Mouse (Mus musculus) right cerebral cortex, postnatal 10 days (tissue): ENCODE results near the gene Dnase2b.

Experiments
- DNase-seq, 2 experiments: peaks; one replicate each; pipeline ENCODE4 v3.0.0; 2021; ENCODE audit warnings: low spot score in 2 of 2

Dnase2b gene

GRCm38 (mm10) chr3:146616533-146617283, 1.3 kb upstream of the Dnase2b start:
- no peak for DNase-seq

GRCm38 (mm10) chr3:146611821-146612220, 3.6 kb downstream of the Dnase2b start:
- DNase-seq, result no peak

GRCm38 (mm10) chr3:146611261-146611660, 4.1 kb downstream of the Dnase2b start:
- no peak for DNase-seq

GRCm38 (mm10) chr3:146610322-146610721, 5.1 kb downstream of the Dnase2b start:
- DNase-seq, result peak; percentile 63 to 81

- peak; percentile 71 to 89 for DNase-seq
Measured at GRCm38 (mm10) chr3:146607368-146607767, 8.0 kb downstream of the Dnase2b start.

- DNase-seq, result no peak
Measured at GRCm38 (mm10) chr3:146604647-146605046, 10.7 kb downstream of the Dnase2b start.

- no peak for DNase-seq
Measured at GRCm38 (mm10) chr3:146602531-146602930, 12.9 kb downstream of the Dnase2b start.

- no peak for DNase-seq
Measured at GRCm38 (mm10) chr3:146601205-146601604, 14.2 kb downstream of the Dnase2b start.

- peak in 1 of 2 experiments; percentile 57 for DNase-seq
Measured at GRCm38 (mm10) chr3:146599198-146599900, 16.0 kb downstream of the Dnase2b start.

- peak in 1 of 2 experiments; percentile 76 for DNase-seq
Measured at GRCm38 (mm10) chr3:146598411-146598810, 17.0 kb downstream of the Dnase2b start.

- no peak for DNase-seq
Measured at GRCm38 (mm10) chr3:146596864-146597263, 18.5 kb downstream of the Dnase2b start.

GRCm38 (mm10) chr3:146596387-146596786, 19.0 kb downstream of the Dnase2b start:
- DNase-seq, result no peak

- DNase-seq, result no peak
Measured at GRCm38 (mm10) chr3:146595440-146595839, 20.0 kb downstream of the Dnase2b start.

GRCm38 (mm10) chr3:146591601-146592000, 23.8 kb downstream of the Dnase2b start:
- DNase-seq, result no peak

- no peak for DNase-seq
Measured at GRCm38 (mm10) chr3:146591159-146591558, 24.2 kb downstream of the Dnase2b start.

- no peak for DNase-seq
Measured at GRCm38 (mm10) chr3:146589523-146589922, 25.9 kb downstream of the Dnase2b start.

- DNase-seq, result no peak
Measured at GRCm38 (mm10) chr3:146586616-146587015, 28.8 kb downstream of the Dnase2b start.

- no peak for DNase-seq
Measured at GRCm38 (mm10) chr3:146583908-146584307, 31.5 kb downstream of the Dnase2b start.

- DNase-seq, result no peak
Measured at GRCm38 (mm10) chr3:146583478-146583877, 31.9 kb downstream of the Dnase2b start.

GRCm38 (mm10) chr3:146580039-146580729, 35.2 kb downstream of the Dnase2b start:
- no peak for DNase-seq

GRCm38 (mm10) chr3:146577591-146577990, 37.8 kb downstream of the Dnase2b start:
- DNase-seq, result no peak

GRCm38 (mm10) chr3:146571341-146571740, 44.1 kb downstream of the Dnase2b start:
- no peak for DNase-seq
